Comparison of ENCODE assay signal across 11 mouse cellular contexts in genomic region chr17:4740784-4741183, GRCm38 (mm10).
DNase-seq lines count a peak whose midpoint lies in the region; ATAC-seq and TF ChIP-seq lines count a peak whose summit lies in the region.
"Had no signal": no experiment of that assay in that cellular context is flagged by ENCODE, and none has a peak within 500 bp of the region (broad histone marks: within the 10 kb centered on the region; RNA-seq: fewer than 3 reads in every experiment).

No protein-coding gene starts in this region.

- no peak for TF ChIP-seq EP300 in lung, postnatal 0 days (IDR thresholded peaks at IDR 0.05)

- no peak overlapping the region for H3K4me3 ChIP-seq in hindbrain, embryonic 12.5 days
- H3K4me3 ChIP-seq in lung, postnatal 0 days (ENCODE audit: low read depth, low read length): no peak overlapping the region
- H3K4me3 ChIP-seq: forebrain, embryonic 13.5 days had no signal

- no peak overlapping the region for H3K27ac ChIP-seq in hindbrain, embryonic 12.5 days
- no peak overlapping the region for H3K27ac ChIP-seq in lung, postnatal 0 days (ENCODE audit: low read length)
- H3K27ac ChIP-seq: forebrain, embryonic 13.5 days had no signal

- peak; percentile 52 for DNase-seq in layer of hippocampus, adult 11-12 months (ENCODE audit: low spot score)
- DNase-seq in layer of hippocampus, adult 9-10 months (ENCODE audit: low spot score): no peak
- peak; percentile 71 to 85 for DNase-seq in cerebellum, postnatal 25 days
- peak; percentile 4 for DNase-seq in retina, adult 2 months (ENCODE audit: low read depth, low spot score)
- DNase-seq in lung, postnatal 0 days (ENCODE audit: low spot score): no peak
- no peak for DNase-seq in thymus, postnatal 10 days (ENCODE audit: low spot score in 2 of 2)
- DNase-seq: lung, postnatal 14 days had no signal

- H3K4me2 ChIP-seq in hindbrain, embryonic 12.5 days (replicated peaks): no peak overlapping the region
- no peak overlapping the region for H3K4me2 ChIP-seq in lung, postnatal 0 days (replicated peaks; ENCODE audit: low read depth, low read length)
- H3K4me2 ChIP-seq: forebrain, embryonic 13.5 days had no signal

- no peaks in the 10 kb centered on the region for H3K36me3 ChIP-seq in hindbrain, embryonic 12.5 days
- no peaks in the 10 kb centered on the region for H3K36me3 ChIP-seq in lung, postnatal 0 days (ENCODE audit: insufficient read depth, low read length)
- H3K36me3 ChIP-seq: G1E had no signal

- 21% methylated on average over 5 of the region's 5 CpGs for WGBS in hindbrain, embryonic 12.5 days
- WGBS in lung, postnatal 0 days: 27% methylated on average over 5 of the region's 5 CpGs

- peaks cover 12% of the 10 kb centered on the region for H3K4me1 ChIP-seq in hindbrain, embryonic 12.5 days
- no peaks in the 10 kb centered on the region for H3K4me1 ChIP-seq in lung, postnatal 0 days (ENCODE audit: insufficient read depth, low read depth, low read length)

- no peaks in the 10 kb centered on the region for H3K27me3 ChIP-seq in hindbrain, embryonic 12.5 days
- no peaks in the 10 kb centered on the region for H3K27me3 ChIP-seq in lung, postnatal 0 days (replicated peaks; ENCODE audit: insufficient read depth, low read length)
- H3K27me3 ChIP-seq: forebrain, embryonic 13.5 days had no signal

- H3K9ac ChIP-seq in hindbrain, embryonic 12.5 days: no peak overlapping the region
- no peak overlapping the region for H3K9ac ChIP-seq in lung, postnatal 0 days (replicated peaks; ENCODE audit: low read depth)
- H3K9ac ChIP-seq: forebrain, embryonic 13.5 days had no signal

- TF ChIP-seq CTCF in lung, postnatal 0 days (IDR thresholded peaks at IDR 0.05): no peak

- 0 out of 2 replicates have a peak, but pooled peaks have one; percentile 61 for ATAC-seq in hindbrain, embryonic 12.5 days (ENCODE audit: low FRiP score)
- ATAC-seq in lung, postnatal 0 days: no peak
- ATAC-seq: forebrain, embryonic 13.5 days; intestine, postnatal 0 days had no signal

- no peaks in the 10 kb centered on the region for H3K9me3 ChIP-seq in hindbrain, embryonic 12.5 days (replicated peaks)
- no peaks in the 10 kb centered on the region for H3K9me3 ChIP-seq in lung, postnatal 0 days (ENCODE audit: low read length)
- H3K9me3 ChIP-seq: forebrain, embryonic 13.5 days; G1E had no signal

Comparison
In these comparisons a context has a peak if more than half of its experiments do, and no peak if none do; other contexts are left out.
1. DNase-seq: peak in layer of hippocampus, adult 11-12 months (single experiment), cerebellum, postnatal 25 days (2 of 2) and retina, adult 2 months (single experiment); none in layer of hippocampus, adult 9-10 months (single experiment), lung, postnatal 0 days (single experiment) and thymus, postnatal 10 days (0 of 2).